Mouse (Mus musculus): ENCODE results near the gene Zbtb17.

The Zbtb17 gene

GRCm38 (mm10) chr4:141426796-141427745 is 17.4 kb upstream of the Zbtb17 start:
- no peak for DNase-seq

- DNase-seq, result no peak
Measured at GRCm38 (mm10) chr4:141427921-141428320, 16.5 kb upstream of the Zbtb17 start.

GRCm38 (mm10) chr4:141429381-141429780 is 15.1 kb upstream of the Zbtb17 start:
- DNase-seq, result no peak

- peak; percentile 74 for DNase-seq
Measured at GRCm38 (mm10) chr4:141429847-141430246, 14.6 kb upstream of the Zbtb17 start.

GRCm38 (mm10) chr4:141430997-141431396 is 13.5 kb upstream of the Zbtb17 start:
- DNase-seq, result peak; percentile 85

- DNase-seq, result peak; percentile 57
Measured at GRCm38 (mm10) chr4:141432666-141433065, 11.8 kb upstream of the Zbtb17 start.

GRCm38 (mm10) chr4:141433191-141433590 is 11.3 kb upstream of the Zbtb17 start:
- DNase-seq, result no peak

GRCm38 (mm10) chr4:141435974-141436373 is 8.5 kb upstream of the Zbtb17 start, which contains the start of gene Srarp:
Gene Srarp (minus strand): TSS chr4:141436105.
- no peak for DNase-seq

- DNase-seq, result peak; percentile 68
Measured at GRCm38 (mm10) chr4:141439083-141439803, 5.2 kb upstream of the Zbtb17 start.

GRCm38 (mm10) chr4:141440877-141441276 is 3.6 kb upstream of the Zbtb17 start:
- DNase-seq, result peak; percentile 89

- DNase-seq, result no peak
Measured at GRCm38 (mm10) chr4:141443641-141444429, 619 bp upstream of the Zbtb17 start.

GRCm38 (mm10) chr4:141445328-141445720 is 870 bp downstream of the Zbtb17 start:
- no peak for DNase-seq

- no peak for DNase-seq
Measured at GRCm38 (mm10) chr4:141446211-141446610, 1.8 kb downstream of the Zbtb17 start.

- no peak for DNase-seq
Measured at GRCm38 (mm10) chr4:141451251-141451650, 6.8 kb downstream of the Zbtb17 start.

- peak; percentile 43 for DNase-seq
Measured at GRCm38 (mm10) chr4:141451916-141452450, 7.5 kb downstream of the Zbtb17 start.

GRCm38 (mm10) chr4:141454581-141455350 is 10.3 kb downstream of the Zbtb17 start:
- no peak for DNase-seq

GRCm38 (mm10) chr4:141455526-141455925 is 11.1 kb downstream of the Zbtb17 start:
- DNase-seq, result no peak

GRCm38 (mm10) chr4:141456193-141456938 is 11.9 kb downstream of the Zbtb17 start:
- DNase-seq, result no peak

GRCm38 (mm10) chr4:141458236-141458635 is 13.8 kb downstream of the Zbtb17 start:
- DNase-seq, result peak; percentile 47

GRCm38 (mm10) chr4:141458888-141459287 is 14.4 kb downstream of the Zbtb17 start:
- DNase-seq, result no peak

- no peak for DNase-seq
Measured at GRCm38 (mm10) chr4:141459766-141460165, 15.3 kb downstream of the Zbtb17 start.

Measured in kidney, adult 9 months (tissue).